Mouse (Mus musculus) heart, embryonic 15.5 days (tissue): Measurements from ENCODE around the gene Papss2. TPM values are rescaled to one million over a fixed set of nuclear protein-coding genes. Genes with fewer than 3 reads are reported as not detected.

ENCODE experiments used
- ATAC-seq: fragments of 200-750 bp; cut with Nextera tagmentation; replicated peaks from 2 replicates; pipeline ENCODE4 v1.8.0; 2017; ENCODE audit warnings: low read depth, moderate TSS enrichment; ENCODE audit not compliant: insufficient number of reproducible peaks, insufficient read depth, low FRiP score
- H3K27ac ChIP-seq: fragments of 300-500 bp; sonication (generic); 2 replicates; pipeline ENCODE4 v1.5.1; 2015; ENCODE audit warnings: mild to moderate bottlenecking, inconsistent platforms
- H3K27me3 ChIP-seq: fragments of 300-500 bp; sonication (generic); 2 replicates; pipeline ENCODE4 v1.6.1; 2015; ENCODE audit warnings: inconsistent platforms
- H3K36me3 ChIP-seq: fragments of 300-500 bp; sonication (generic); 2 replicates; pipeline ENCODE4 v1.6.1; 2015; ENCODE audit warnings: mild to moderate bottlenecking, inconsistent platforms
- H3K4me1 ChIP-seq: fragments of 300-500 bp; sonication (generic); replicated peaks from 2 replicates; pipeline ENCODE4 v1.6.1; 2015; ENCODE audit warnings: inconsistent platforms
- H3K4me2 ChIP-seq: fragments of 300-500 bp; sonication (generic); 2 replicates; pipeline ENCODE4 v1.6.1; 2015; ENCODE audit warnings: inconsistent platforms, mild to moderate bottlenecking, moderate library complexity
- H3K4me3 ChIP-seq: fragments of 300-500 bp; sonication (generic); 2 replicates; pipeline ENCODE4 v1.5.1; 2015; ENCODE audit warnings: mild to moderate bottlenecking, inconsistent platforms
- H3K9ac ChIP-seq: fragments of 300-500 bp; sonication (generic); 2 replicates; pipeline ENCODE4 v1.6.1; 2015; ENCODE audit warnings: mild to moderate bottlenecking, inconsistent platforms
- H3K9me3 ChIP-seq: fragments of 300-500 bp; sonication (generic); replicated peaks from 2 replicates; pipeline ENCODE4 v1.6.1; 2016; ENCODE audit warnings: inconsistent platforms
- WGBS: fragments of 180-500 bp; shearing (Covaris S2); methylation state at CpG from one replicate; pipeline ENCODE4 v1.1.7; 2015; ENCODE audit warnings: mixed read lengths; 5-methylcytosine and 5-hydroxymethylcytosine counted together
- polyA plus RNA-seq: library from polyadenylated mRNA; unstranded; fragments of >200 nt; fragmentation: Nextera tagmentation; extraction: Ambion mirVana; gene quantifications from 2 replicates; pipeline ENCODE4 v1.2.1, GENCODE M21; 2015

Papss2 gene
- polyA plus RNA-seq, 1 experiment from 2014 or later, result 6.7 TPM

DNA sequence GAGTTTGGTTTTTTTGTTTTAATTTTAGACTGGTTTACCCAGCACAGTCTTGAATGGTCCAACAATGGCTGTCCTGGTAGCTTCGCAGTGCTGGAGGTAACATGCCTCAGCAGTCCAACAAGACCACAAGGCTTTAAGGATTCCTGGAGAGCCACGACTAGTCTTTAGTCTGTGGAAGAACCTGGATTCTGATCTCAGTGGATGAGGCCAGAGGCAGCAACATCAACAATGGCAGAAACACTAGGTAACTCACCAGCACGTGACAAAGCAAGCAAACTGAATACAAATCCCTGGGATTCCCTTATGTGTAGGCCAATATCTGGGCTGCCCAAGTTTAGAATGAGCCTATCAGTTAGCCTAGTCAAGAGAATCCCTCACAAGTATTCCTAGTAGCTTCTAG is 117.9 kb downstream of the Papss2 start:
- Histone ChIP-seq H3K27me3 (no peaks in the 10 kb centered on the region), H3K9ac (no peak overlapping the region), H3K9me3 (no peaks in the 10 kb centered on the region), H3K36me3 (no peaks in the 10 kb centered on the region), H3K4me2 (no peak overlapping the region), H3K4me1 (peaks cover 14% of the 10 kb centered on the region), H3K27ac (no peak overlapping the region), H3K4me3 (no peak overlapping the region)
- whole genome bisulfite sequencing, result 78% methylated on average over 3 of the region's 3 CpGs
- no peak for ATAC-seq

DNA sequence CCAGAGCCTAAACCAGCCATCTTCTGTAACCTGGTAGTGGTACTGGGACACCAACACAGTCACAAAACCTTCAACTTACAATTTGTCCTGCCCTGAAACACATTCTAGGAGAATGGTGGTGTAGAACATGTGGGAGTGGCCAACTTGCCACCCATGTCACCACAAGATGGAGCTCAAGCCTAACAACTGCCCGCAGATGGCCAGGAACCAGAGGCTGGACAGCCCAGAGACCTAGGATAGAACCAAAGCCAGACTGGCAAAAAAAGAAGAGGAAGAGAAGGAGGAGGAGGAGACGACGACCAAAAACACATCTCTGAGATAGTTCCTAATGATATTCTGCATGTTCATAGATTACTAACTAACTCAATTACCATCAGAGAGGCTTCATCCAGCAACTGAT is 119.6 kb downstream of the Papss2 start:
- no peak for ATAC-seq

DNA sequence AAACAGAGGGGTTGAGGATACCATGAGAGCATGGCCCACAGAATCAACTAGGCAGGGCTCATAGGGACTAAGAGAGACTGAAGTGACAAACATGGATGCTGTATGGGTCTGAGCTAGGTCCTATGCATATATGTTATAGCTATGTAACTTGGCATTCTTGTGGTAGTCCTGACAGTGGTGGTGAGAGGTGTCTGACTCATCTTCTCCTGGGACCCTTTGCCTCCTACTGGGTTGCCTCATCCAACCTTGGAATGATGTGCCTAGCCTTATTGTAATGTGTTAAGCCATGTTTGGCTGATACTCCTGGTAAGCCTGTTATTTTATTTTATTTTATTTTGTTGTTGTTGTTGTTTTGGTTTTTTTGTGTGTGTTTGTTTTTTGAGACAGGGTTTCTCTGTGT is 120.1 kb downstream of the Papss2 start:
- Histone ChIP-seq H3K36me3 (no peaks in the 10 kb centered on the region), H3K4me1 (peaks cover 10% of the 10 kb centered on the region), H3K4me2 (no peak overlapping the region), H3K27me3 (no peaks in the 10 kb centered on the region), H3K9me3 (no peaks in the 10 kb centered on the region), H3K9ac (no peak overlapping the region), H3K4me3 (no peak overlapping the region), H3K27ac (no peak overlapping the region)
- ATAC-seq, result no peak

More for the DNA sequence above, 119.6 kb downstream of the Papss2 start:
- Histone ChIP-seq H3K4me3 (no peak overlapping the region), H3K9me3 (no peaks in the 10 kb centered on the region), H3K4me1 (peaks cover 14% of the 10 kb centered on the region), H3K36me3 (no peaks in the 10 kb centered on the region), H3K27me3 (no peaks in the 10 kb centered on the region), H3K9ac (no peak overlapping the region), H3K4me2 (no peak overlapping the region), H3K27ac (no peak overlapping the region)
- 0% methylated on average over 3 of the region's 3 CpGs for WGBS

Other genes starting within 250 kb of the Papss2 start
- 36.7 and 40.3 TPM in 2 replicates for gene Sgms1, start 206.1 kb upstream of the Papss2 start, polyA plus RNA-seq
- 55.3 and 74.5 TPM in 2 replicates for gene Rpl9-ps6, start 129.2 kb upstream of the Papss2 start, polyA plus RNA-seq
- gene Minpp1, start 110.0 kb upstream of the Papss2 start, polyA plus RNA-seq, result 44.0 and 47.8 TPM in 2 replicates
- 54.7 and 56.9 TPM in 2 replicates for gene Atad1, start 144.0 kb downstream of the Papss2 start, polyA plus RNA-seq
- 4.9 and 6.0 TPM in 2 replicates for gene Pten, start 161.7 kb downstream of the Papss2 start, polyA plus RNA-seq